Mouse (Mus musculus): ENCODE data around the gene Sdhaf1. TPM values are rescaled to one million over a fixed set of nuclear protein-coding genes. Genes with fewer than 3 reads are reported as not detected.

Gene Sdhaf1
- total RNA-seq, 2 experiments from 2014 or later: 13.3 to 13.5 TPM

DNA sequence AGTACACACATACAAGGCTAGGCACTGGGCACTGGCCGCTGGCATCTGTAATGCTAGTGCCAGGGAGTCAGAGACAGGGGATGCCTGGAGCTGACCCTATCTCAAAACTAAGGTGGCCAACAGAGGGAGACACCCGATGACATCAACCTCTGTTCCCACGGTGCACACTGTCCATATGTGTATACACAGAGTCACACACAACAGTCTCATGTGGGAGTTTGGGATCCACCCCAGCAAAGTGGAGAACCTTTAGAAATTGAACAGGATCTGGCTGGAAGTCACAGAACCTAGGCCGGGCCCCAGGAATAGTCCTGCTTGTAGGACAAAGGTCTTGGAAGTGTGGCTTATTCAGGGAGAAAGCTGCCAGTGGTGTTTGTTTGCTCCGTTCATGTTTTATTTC, 29.4 kb downstream of the Sdhaf1 start:
- no peak for DNase-seq

- DNase-seq: no peak
Measured at GRCm38 (mm10) chr7:30293795-30294194, 29.9 kb downstream of the Sdhaf1 start.

GRCm38 (mm10) chr7:30291215-30292131, 32.2 kb downstream of the Sdhaf1 start, which contains the start of gene Clip3:
TSS of gene Clip3 (plus strand) at chr7:30291728.
- DNase-seq: peak; percentile 75 to 79

DNA sequence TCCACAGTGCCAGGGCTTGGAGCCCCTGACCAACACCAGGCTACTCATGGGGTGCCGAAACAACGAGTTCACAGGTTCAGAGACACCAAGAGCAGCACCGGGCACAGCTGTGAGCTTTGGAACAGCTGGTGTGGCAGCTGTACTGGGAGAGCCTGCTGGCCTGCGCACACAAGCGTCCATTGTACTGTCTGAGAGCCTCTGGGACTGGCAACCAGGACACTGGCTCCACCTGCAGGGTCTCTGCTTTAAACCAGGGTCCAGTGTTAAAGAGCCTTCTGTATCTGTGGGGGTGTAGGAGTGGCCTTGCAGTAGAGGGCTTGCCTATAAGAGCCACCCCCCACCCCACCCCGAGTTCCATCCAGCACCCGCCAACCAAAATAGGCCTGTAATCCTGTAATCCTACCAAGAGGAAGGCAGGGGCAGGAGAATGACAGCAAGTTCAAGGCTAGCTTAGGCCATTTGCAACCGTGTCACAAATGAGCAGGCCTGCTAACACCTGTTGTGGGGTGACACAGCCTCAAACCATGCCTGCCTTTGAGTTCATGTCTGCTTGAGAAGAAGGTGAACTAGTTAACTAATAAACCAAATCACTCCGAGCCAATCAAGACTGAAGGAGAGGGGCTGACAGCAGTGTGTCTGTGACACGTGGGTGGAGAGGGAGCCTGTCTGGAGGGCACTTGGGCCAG, 33.8 kb downstream of the Sdhaf1 start:
- no peak for DNase-seq

DNA sequence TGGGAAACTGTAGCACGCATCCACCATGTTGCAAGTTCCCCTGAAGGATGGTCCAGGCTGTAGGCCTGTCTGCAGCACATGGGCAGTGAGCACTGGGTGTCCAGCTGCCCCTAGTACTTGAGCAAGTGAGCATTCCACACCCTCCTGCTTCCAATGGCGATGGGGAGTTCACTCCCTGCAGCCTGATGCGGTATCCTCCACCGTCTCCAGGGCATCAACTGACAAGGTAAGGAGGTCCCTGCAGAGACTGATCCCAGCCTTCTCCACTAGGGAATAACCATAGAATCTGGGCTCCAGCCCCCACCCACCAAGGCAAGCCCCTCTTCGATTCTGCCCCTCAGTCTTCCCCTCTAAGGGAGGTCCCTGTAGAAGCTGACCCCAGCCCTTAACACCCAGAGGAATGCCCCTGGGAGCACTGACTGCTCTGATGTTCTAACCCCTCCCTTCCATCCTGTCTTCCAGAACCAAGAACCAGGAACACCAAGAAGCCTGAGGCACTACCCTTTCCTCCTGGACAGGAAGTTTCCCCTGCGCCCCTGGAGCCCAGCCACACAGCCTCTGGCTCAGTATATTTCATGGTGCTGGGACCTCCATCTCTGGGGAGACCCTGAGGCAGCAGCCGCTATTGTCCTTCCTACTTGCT, 34.5 kb downstream of the Sdhaf1 start:
- DNase-seq: no peak

DNA sequence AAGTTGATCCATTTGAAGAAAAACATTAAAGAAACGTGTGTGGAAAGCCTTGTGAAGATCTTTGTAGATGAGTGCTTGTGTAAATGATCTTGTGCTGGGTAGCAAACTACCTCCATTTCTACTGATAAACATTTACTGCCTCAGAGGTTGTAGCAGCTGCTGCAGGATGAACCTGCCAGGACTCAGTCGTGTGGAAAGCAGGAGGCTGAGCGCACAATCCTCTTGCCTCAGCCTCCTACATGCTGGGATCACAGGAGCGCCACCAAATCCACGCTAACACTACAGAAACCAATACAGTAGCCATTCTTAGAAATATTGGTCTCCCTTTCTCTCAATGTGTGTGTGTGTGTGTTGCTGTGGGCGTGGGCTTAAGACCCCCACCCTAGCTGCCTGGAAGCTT, 35.6 kb downstream of the Sdhaf1 start:
- DNase-seq: no peak

GRCm38 (mm10) chr7:30286701-30287410, 36.8 kb downstream of the Sdhaf1 start:
- peak; percentile 37 to 63 for DNase-seq

- DNase-seq: peak; percentile 54 to 56
Measured at GRCm38 (mm10) chr7:30282740-30283139, 41.0 kb downstream of the Sdhaf1 start.

DNA sequence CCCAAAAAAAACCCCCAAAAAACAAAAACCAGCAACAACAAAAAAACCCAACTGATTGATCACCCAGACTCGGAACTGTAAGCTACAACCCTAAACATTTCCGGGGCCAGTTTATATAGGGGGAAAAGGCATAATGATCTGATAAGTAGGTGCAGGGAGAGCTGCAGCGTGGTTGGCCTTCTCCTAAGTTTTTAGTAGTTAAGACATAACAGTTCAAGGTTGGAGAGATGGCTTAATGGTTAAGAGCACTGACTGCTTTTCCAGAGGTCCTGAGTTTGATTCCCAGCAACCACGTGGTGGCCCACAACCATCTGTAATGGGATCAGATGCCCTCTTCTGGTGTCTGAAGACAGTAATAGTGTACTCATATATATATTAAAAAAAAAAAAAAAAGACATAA, 42.2 kb downstream of the Sdhaf1 start:
- no peak for DNase-seq

GRCm38 (mm10) chr7:30280670-30281138, 43.0 kb downstream of the Sdhaf1 start:
- peak; percentile 91 to 94 for DNase-seq

DNA sequence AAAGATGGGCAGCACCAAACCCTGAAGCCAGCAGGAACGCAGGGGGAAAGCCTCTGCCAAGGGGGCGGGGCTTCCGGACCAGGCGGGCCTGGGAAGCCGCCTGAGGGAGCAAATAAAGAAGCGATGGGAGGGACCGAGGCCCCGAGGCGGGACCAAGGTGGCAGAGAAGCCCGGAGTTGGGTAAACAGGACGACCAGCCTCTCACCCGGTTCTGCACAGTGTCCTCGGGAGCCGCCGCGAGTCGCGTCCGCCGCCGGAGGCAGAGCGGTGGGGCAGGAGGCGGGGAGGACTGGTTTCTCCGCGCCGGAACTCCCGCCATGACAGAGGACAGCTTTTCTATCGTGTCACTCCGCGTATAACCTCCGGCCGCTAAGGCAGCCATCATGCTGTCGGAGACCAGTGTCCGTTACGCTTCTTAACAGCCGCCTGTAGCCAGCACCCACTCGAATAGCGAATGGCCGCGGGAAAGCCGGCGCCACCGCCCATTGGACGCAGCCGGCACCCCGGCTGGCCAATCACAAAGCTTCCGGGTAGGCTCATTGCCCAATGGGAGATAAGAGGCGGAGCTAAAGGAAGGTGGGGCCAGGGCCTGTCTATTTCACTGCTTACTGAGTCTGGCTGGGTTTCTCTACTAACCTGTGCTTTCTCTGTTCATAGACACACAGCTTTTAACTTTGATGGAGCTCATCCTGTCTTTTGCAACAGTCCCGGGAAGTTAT, 43.6 kb downstream of the Sdhaf1 start, which contains the start of the genes Thap8 and Wdr62:
TSS of gene Thap8 (plus strand) at position 144 of the 719 bp plus-strand sequence.
TSS of gene Wdr62 (minus strand) at position 469 of the 719 bp plus-strand sequence.
- DNase-seq: peak; percentile 94 to 95

- DNase-seq: no peak
Measured at GRCm38 (mm10) chr7:30279536-30279935, 44.2 kb downstream of the Sdhaf1 start.

GRCm38 (mm10) chr7:30278911-30279310, 44.8 kb downstream of the Sdhaf1 start:
- DNase-seq: no peak

GRCm38 (mm10) chr7:30274383-30274782, 49.3 kb downstream of the Sdhaf1 start:
- no peak for DNase-seq

Other genes starting within 250 kb of the Sdhaf1 start
- not detected for gene Gm26920, start 233.5 kb downstream of the Sdhaf1 start, total RNA-seq (2021)
- gene Zfp566, start 233.4 kb downstream of the Sdhaf1 start, total RNA-seq (2021): 1 to 10 TPM; 1.4 to 1.9 TPM
- gene Zfp260, start 229.1 kb downstream of the Sdhaf1 start, total RNA-seq (2021): 10 to 100 TPM; 26.9 to 38.9 TPM
- 1 to 10 TPM; 2.1 to 2.5 TPM for gene Zfp382, start 202.0 kb downstream of the Sdhaf1 start, total RNA-seq (2021)
- 10 to 100 TPM; 27.8 to 30.9 TPM for gene Zfp146, start 154.1 kb downstream of the Sdhaf1 start, total RNA-seq (2021)
- gene Cox7a1, start 139.8 kb downstream of the Sdhaf1 start, total RNA-seq (2021): 1,000 to 10,000 TPM; 2,821 to 3,018 TPM
- 100 to 1,000 TPM; 277 to 293 TPM for gene Capns1, start 125.1 kb downstream of the Sdhaf1 start, total RNA-seq (2021)
- 10 to 100 TPM; 51.1 to 53.7 TPM for gene Polr2i, start 91.9 kb downstream of the Sdhaf1 start, total RNA-seq (2021)
- 10 to 100 TPM; 57.8 to 68.2 TPM for gene Tbcb, start 91.6 kb downstream of the Sdhaf1 start, total RNA-seq (2021)
- gene Ovol3, start 88.2 kb downstream of the Sdhaf1 start, total RNA-seq (2021): not detected
- not detected for gene Thap8, start 43.8 kb downstream of the Sdhaf1 start, total RNA-seq (2021)
- gene Wdr62, start 43.5 kb downstream of the Sdhaf1 start, total RNA-seq (2021): under 1 TPM; 0.57 to 0.80 TPM
- gene Clip3, start 32.2 kb downstream of the Sdhaf1 start, total RNA-seq (2021): 1 to 10 TPM; 5.7 TPM
- 10 to 100 TPM; 26.2 to 27.8 TPM for gene Alkbh6, start 15.2 kb downstream of the Sdhaf1 start, total RNA-seq (2021)
- 1 to 10 TPM in 1 of 2 experiments, under 1 TPM in 1; 0.72 to 2.0 TPM for gene Syne4, start 9.1 kb downstream of the Sdhaf1 start, total RNA-seq (2021)
- 1 to 10 TPM in 1 of 2 experiments, under 1 TPM in 1; 0.45 to 1.1 TPM for gene E130208F15Rik, start 2.2 kb downstream of the Sdhaf1 start, total RNA-seq (2021)
- gene Lrfn3, start 38.9 kb upstream of the Sdhaf1 start, total RNA-seq (2021): 1 to 10 TPM; 1.4 to 1.8 TPM
- gene Tyrobp, start 89.9 kb upstream of the Sdhaf1 start, total RNA-seq (2021): 10 to 100 TPM; 18.9 to 22.2 TPM
- 1 to 10 TPM in 1 of 2 experiments, under 1 TPM in 1; 0.69 to 3.3 TPM for gene Hcst, start 96.0 kb upstream of the Sdhaf1 start, total RNA-seq (2021)
- under 1 TPM; 0.35 to 0.87 TPM for gene Nfkbid, start 97.8 kb upstream of the Sdhaf1 start, total RNA-seq (2021)
- gene Aplp1, start 121.6 kb upstream of the Sdhaf1 start, total RNA-seq (2021): 1 to 10 TPM; 2.8 to 3.4 TPM
- not detected for gene Kirrel2, start 133.8 kb upstream of the Sdhaf1 start, total RNA-seq (2021)
- not detected for gene Nphs1, start 134.4 kb upstream of the Sdhaf1 start, total RNA-seq (2021)
- gene Prodh2, start 169.7 kb upstream of the Sdhaf1 start, total RNA-seq (2021): not detected
- gene Arhgap33, start 211.2 kb upstream of the Sdhaf1 start, total RNA-seq (2021): under 1 TPM; 0.36 to 0.50 TPM
- gene Hspb6, start 228.3 kb upstream of the Sdhaf1 start, total RNA-seq (2021): 100 to 1,000 TPM; 845 to 870 TPM
- gene Proser3, start 228.4 kb upstream of the Sdhaf1 start, total RNA-seq (2021): 1 to 10 TPM; 2.1 to 4.6 TPM
- 10 to 100 TPM; 16.8 to 18.8 TPM for gene Lin37, start 235.9 kb upstream of the Sdhaf1 start, total RNA-seq (2021)
- gene U2af1l4, start 239.4 kb upstream of the Sdhaf1 start, total RNA-seq (2021): 10 to 100 TPM; 61.2 to 65.9 TPM
- gene Gm49396, start 239.4 kb upstream of the Sdhaf1 start, total RNA-seq (2021): 1 to 10 TPM in 1 of 2 experiments, under 1 TPM in 1; 0.35 to 1.1 TPM
- 10 to 100 TPM; 80.1 to 84.4 TPM for gene Psenen, start 239.7 kb upstream of the Sdhaf1 start, total RNA-seq (2021)
- gene Igflr1, start 241.5 kb upstream of the Sdhaf1 start, total RNA-seq (2021): under 1 TPM; 0.50 to 0.77 TPM